Mouse (Mus musculus): ENCODE results near the gene Mpg.
A peak's percentile ranks its signal among the peaks of the same experiment; 100 is the strongest.
"Not testable (repeated sequence)": the region's sequence is repeated elsewhere in the genome, so short reads cannot be mapped to it uniquely, and the experiment has no call there.

The Mpg gene

DNA sequence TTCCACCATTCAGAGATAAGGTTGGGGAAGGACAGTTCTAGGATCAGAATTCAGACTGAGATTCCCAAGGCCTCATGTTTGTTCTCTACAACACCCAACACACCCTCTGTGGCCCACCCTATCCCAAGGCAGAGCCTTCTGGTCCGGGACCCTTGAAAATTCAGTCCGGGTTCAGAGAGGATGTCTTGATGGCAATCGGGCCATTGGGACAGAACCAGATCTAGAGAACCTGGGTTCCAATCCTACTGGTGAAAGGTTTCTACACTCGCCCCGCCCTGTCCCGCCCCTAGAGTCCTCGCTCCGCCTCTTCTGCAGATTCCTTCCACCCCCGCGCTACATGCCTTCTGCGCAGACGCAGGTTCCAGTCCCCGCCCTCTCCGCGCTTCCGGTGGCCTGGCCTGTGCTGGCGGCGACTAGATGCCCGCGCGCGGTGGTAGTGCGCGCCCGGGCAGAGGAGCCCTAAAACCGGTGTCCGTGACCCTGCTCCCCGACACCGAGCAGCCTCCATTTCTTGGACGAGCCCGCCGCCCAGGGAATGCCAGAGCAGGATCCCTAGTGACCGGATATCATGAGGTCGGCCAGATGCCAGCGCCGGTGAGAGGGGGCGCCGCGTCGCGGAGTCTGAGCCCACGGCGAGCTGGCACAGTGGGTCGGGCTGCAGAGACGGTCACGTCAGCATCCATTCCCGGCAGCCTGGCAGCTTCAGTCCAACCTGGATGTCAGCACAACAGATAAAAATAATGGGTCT is at the start of gene Mpg:
TSS of gene Mpg (plus strand) at position 382 of the 748 bp plus-strand sequence.
- DNase-seq (ENCODE audit: low spot score in 2 of 2), result peak; percentile 78 to 79

DNA sequence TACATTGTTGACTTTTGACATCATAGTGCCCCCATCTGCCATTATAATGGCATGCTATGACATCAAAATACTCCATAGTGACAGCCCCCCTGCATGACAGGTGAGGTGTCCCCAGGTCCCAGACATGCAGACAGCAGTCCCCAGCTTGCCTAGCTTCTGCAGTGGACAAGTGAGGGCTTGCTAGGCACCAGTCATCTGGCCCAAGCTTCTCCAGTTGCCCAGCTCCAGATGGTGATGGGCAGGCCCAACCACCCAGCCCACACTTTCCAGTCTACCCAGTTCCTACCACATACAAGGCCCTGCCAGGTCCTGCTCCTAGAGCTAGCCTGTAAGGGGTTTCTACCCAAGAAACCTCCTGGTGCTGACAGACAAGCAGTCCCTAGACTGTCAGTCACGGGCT is 47.8 kb upstream of the Mpg start:
- no peak for DNase-seq (ENCODE audit: low spot score in 2 of 2)

DNA sequence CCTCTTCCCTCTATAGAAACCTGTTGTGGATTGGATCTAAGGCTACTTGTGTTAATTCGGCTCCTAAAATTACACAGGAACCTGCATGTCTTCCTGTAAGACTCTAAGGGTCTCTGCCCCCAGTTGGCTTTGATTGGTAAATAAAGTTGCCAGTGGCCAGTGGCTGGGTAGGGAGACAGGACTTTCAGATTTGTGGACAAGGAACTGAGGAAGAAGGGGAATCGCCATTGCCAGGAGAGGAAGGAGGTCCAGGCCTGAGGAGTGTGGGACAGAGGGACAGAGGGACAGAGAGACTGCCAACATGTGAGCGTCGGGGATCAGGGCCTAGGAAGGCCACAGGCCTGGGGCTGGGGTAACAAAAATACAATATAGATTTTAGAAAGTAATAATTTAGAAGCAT is 45.1 kb upstream of the Mpg start:
- DNase-seq (ENCODE audit: low spot score in 2 of 2), result no peak

DNA sequence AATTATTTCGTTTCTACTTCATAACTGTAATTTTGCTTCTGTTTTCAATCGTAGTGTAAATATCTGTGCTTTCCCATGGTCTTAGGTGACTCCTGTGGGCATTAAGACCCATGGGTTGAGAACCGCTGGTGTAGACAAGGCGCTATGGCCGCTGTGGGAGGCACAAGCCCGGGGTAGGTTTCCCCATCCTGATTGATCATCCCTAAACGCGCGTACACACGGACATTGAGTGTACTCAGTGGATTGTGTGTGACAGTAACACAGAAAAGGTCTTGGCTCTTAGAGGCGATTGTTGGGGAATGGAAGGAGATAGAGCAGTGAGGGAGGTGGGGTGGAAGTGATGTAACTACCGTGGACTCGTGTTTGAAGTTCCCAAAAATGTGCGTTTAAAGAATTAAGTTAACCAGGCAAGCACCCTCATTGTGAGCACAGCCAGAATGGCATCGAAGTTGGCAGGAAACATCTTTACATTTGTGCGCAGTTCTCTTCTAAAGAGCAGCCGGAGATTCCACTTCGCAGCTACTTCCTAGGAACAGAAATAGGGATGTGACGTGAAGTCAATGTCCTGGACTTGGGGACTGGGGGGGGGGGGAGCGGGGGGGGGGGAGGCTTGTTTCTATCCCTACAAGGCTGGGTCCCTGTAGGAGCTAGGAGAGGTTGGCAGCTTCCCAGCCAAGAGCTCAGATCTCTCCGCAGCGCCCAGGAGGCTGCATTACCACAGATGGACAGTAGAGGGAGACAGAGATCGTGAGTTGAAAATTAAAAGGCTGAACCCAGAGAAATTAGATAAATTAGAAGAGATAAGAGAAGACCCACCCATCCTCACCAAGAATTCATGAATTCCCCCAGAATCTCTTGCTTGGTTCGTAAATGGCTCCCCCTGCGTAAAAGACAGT is 44.1 kb upstream of the Mpg start:
- peak; percentile 53 to 88 for DNase-seq (ENCODE audit: low spot score in 2 of 2)

DNA sequence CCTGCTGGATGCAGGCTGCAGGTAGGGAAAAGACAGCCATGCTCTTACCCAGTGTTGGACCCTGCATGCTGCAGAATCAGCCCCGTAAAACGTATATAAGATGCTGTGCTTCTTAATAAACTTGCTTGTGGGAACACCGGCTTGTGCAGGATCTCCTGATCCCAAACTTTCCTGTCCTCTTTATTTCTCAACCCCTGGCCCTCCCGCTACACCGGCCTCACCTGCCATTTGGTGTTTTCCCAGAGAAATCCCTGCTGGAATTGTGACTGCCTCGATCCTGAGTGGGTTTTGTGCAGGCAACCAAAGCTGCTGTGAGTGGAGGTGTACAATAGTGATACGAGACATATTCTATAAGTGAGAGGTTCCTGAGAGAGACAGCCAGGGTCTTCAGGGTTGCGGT is 41.8 kb upstream of the Mpg start:
- no peak for DNase-seq (ENCODE audit: low spot score in 2 of 2)

DNA sequence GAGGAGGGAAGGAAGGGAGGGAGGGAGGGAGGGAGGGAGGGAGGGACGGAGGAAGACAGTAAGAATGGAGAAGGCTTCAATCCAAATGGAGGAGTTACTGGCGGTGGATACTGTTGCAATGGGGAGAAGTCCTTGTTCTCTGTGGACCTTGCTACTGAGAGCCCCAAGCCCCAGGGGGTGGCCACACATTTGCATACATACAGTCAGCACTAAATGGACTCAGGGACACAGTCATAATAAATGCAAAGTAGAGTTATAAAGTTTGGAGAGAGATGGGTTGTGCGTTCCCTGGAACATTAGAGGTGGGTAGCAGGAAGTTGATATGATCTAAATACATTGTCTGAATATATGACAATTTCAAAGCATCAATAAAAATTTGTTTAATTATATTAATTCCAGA is 40.3 kb upstream of the Mpg start:
- DNase-seq (ENCODE audit: low spot score in 2 of 2), result no peak

DNA sequence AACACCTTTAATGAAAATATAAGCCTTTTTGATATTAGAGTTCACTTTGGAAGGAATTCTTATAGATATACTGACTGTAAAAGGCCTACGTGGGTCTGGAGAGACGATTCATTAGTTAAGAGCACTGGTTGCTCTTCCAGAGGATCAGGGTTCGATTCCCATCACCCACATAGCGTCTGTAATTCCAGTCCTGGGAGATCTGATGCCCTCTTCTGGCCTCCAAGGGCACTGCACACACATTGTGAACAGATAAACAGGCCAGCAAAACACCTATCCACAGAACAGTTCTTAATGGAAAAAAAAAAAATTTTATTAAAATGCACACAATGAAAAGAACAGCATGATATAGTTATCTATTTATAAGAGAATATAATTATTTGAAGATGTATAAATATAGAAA is 39.0 kb upstream of the Mpg start:
- DNase-seq (ENCODE audit: low spot score in 2 of 2), result no peak

DNA sequence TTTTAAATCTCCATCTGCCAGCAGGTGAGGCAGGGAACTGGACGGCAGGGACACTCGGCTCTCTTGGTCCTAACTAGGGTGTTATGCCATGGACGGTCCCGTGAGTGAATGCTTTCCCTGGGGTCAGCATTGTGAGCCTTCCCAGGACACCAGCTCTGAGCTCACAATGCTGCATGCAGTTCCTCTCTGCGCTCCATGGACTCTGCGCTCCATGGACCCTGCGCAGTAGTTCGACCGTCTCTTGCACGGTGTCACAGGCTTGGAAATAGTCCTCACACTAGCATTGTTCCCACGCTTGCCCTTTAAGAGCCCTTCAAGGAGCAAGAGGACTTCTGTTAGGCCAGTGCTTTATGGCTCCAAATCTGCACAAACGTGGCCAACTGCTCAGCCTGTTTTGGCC is 37.4 kb upstream of the Mpg start:
- no peak for DNase-seq (ENCODE audit: low spot score in 2 of 2)

DNA sequence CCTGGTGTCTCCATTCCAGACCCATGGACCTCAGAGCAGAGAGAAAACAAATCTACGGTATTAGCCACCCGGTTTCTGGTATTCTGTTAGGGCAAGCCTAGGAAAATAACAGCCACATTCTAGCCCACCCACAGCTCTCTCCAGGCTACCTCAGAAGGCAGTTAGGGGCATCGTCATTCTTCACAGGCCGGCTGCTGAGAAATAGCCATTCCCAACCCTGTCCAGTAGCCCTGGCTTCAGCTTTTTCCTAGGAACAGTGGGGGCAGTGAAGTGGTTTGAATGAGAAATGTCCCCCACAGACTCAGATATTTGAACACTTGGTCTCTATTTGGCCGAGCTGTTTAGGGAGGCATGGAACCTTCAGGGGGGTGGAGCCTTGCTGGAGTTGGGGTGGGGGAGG is 36.9 kb upstream of the Mpg start:
- DNase-seq (ENCODE audit: low spot score in 2 of 2), result no peak

DNA sequence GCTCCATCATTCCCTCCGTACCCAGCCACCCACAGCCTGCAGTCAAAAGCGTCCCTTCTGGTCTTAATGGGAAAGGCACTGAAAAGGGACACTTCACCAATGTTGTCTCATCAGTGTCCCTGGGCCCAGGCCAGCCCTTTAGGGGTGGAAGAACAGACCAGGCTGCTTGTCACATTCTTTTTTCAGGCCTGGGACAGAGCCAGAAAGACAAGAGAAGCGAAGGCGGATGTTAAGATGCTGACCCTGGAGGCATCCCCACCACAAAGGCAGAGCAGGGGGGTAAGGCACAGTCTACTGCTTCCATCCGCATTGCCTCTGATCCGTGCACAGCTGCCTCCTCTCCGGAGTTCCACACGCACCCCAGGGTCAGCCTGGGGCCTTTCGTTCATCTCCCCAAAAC is 36.2 kb upstream of the Mpg start:
- DNase-seq (ENCODE audit: low spot score in 2 of 2), result no peak

DNA sequence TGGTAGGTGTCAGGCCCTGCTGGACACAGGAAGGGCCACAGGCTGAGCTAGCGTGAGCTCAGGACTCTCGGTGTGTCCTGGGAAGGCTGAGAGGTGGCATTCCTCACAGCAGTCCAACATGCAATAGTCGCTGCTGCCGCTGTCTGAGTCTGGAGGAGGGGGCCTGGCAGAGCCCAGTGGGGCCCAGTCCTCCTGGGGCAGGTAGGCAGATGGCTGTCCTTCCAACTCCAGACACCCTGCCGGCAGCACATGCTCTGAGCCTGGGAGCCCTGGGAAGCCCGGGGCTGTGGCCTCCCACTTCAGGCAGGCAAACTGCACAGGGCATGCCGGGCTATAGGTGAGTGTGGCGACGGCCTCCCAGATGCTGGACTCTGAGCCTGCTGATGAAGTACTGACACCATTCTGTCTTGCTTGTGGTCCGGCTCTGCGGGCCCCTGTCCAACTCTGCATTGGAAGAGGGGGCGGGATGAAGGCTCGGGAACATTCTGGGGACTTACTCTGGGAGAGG is 35.6 kb upstream of the Mpg start:
- DNase-seq (ENCODE audit: low spot score in 2 of 2), result no peak

DNA sequence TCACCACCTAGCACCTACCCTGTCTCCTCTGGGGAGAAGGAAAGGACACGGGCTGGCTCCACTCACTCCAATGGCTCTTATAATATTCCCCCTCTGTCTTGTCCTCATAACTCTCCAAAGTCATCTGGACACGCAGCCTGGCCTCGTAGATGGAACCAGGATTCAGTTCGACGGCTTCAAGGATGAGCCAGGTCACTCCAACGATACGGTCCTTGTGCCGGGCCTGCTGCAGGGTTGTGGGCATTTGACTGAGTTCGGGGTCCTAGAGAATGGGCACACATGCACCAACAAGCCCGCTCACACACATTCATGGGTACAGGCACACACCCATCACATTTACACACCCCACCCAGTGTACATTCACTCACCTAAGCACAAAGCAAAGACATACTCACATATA is 33.1 kb upstream of the Mpg start:
- DNase-seq (ENCODE audit: low spot score in 2 of 2), result no peak

DNA sequence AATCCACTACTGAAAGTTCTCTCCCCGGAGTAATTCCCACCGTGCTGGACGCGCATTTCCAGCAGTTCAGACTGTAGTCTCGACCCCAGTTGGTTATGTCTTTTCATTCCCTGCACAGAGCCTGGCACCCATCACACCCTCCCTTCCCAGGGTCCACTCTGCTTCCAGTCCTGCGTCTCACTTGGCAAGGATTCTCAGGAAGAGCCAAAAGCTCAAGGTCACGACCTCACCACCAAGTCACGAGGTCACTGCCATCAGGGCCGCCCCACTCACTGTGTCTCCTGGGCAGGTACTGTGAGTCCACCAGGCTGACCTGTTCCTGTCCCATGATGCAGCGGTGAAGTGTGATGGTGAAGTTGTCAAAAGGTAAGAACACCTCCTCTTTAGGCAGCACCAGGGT is 32.2 kb upstream of the Mpg start:
- no peak for DNase-seq (ENCODE audit: low spot score in 2 of 2)

DNA sequence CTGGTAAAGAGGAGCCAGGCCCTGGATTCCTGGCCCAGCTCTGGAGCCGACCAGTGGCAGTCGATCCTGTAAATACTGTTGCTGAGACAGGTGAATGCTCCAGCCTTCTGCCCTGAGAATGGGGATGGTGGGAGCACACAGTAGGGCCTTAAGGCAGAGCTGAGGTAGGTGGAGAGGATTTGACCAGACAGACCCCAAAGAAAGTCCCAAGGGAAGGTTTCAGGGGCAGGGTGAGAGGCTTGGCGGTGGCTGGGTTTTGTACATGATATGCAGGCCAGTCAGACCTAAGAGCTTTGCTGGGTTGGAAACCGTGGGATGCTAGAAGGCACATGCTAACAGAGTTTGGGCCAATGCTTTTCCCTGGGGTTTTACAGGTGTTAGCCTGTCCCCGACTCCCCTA is 31.7 kb upstream of the Mpg start:
- no peak for DNase-seq (ENCODE audit: low spot score in 2 of 2)

DNA sequence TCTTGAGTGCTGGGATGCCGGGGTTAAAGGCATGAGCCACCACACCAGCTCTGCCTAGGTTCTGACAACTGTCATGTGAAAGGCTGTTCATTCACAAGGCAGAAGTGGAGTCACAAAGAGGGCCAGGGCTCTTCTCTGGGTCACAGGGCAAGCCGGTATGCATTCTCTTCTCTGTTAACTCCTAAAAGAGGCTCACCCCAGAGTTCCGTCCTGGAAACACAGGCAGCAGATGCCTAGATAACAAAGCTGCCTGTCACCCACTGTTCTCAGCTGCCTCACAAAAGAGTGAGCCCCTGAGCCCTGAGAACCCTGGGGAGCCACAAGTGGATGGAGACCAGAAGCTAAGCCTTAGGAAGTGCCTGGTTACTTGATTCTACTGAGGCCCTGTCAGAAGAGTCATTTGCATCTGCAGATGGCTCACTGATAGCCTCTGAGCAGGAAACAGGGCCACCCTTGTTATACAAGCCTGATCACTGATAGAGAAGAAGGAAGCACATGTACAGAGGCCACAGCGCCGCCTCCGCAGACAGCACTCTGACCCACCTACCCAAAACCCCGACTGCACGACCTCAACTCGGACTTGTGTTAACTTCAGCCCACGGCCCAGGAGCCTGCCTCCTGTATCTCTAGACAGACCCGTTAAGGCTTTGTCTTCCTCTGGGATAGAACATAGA is 30.3 kb upstream of the Mpg start:
- no peak for DNase-seq (ENCODE audit: low spot score in 2 of 2)

DNA sequence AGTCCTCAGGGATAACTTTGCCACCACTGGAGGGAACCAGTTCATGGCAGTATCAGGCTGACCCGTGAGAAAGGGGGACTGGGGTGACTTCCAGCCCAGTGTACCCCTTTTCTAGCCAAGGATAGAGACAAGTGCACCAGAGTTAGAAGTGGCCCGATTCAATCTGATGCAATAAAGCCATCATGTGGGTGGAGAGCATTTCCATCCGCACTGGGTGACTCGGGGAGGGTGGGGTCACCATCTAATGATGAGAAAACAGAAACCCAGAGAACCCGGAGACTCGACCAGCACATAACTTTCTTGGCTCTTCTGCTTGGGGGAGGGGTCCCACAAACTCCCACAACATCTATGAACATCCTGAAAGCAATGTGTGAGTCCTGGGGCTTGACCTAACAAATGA is 29.6 kb upstream of the Mpg start:
- no peak for DNase-seq (ENCODE audit: low spot score in 2 of 2)

DNA sequence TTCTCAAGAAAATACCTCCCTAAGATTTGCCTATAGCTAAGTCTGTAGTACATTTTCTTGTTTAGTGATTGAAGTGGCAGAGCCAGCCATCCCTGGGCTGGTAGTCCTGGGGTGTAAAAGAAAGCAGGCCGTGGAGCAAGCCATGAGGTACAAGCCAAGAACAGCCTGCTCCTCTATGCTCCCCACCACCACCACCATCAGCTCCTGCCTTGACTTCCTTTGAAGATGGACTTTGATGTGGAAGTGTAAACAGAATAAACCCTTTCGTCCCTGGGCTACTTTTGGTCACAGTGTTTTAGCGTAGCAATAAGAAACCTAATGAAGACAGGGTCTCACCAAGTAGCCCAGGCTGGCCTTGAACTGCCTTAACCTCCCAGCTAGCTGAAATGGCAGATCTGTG is 28.5 kb upstream of the Mpg start:
- DNase-seq (ENCODE audit: low spot score in 2 of 2), result no peak

DNA sequence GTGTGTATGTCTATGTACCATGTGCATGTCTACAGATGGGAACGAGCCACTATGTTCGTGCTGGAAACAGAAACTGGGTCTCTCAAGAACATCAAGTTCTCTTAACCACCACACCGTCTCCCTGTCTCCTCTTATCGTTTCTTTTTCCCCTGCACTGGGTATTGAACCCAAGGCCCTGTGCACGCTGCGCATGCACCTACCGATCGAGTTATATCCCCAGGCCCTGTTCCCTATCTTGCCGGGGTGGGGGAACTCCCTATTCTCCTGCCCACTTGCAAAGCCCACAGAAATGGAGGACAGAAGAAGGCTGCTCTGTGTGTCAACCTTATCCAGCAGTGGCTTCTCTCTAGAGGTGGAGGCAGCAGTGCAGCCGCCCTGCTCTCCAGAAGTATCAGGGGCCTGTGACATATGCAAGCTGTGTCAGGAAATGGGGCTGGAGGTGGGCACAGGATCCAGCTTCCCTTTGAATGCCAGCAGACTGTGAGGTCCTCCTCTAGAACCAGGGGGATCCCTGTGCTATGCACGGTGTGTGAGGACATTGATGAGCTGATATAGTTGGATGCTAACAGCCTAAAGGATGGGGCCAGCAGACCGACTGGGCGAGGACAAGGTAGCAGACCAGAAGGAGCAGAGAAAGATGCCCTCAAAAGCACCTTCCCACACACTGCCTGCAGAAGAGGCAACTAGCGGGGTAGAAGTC is 27.9 kb upstream of the Mpg start:
- DNase-seq (ENCODE audit: low spot score in 2 of 2), result no peak

DNA sequence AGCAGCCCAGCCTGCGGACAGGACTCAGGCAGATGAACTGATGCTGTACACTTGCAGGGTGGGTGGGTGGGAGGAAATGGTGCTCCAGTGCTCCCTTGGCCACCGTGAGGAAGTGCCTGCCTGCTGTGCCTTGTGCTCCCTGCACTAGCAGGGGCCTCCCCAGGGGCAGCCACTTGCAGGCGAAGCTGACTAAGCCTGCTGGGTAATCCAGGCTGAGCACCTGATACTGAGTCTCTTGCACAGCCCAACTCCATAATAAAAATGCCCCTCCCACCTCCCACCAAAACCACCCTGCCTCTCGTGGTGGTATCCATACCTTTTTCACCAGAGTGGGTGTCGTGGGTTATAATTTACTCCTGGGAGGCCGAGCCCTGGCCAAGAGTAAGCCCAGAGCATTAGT is 27.1 kb upstream of the Mpg start:
- no peak for DNase-seq (ENCODE audit: low spot score in 2 of 2)

DNA sequence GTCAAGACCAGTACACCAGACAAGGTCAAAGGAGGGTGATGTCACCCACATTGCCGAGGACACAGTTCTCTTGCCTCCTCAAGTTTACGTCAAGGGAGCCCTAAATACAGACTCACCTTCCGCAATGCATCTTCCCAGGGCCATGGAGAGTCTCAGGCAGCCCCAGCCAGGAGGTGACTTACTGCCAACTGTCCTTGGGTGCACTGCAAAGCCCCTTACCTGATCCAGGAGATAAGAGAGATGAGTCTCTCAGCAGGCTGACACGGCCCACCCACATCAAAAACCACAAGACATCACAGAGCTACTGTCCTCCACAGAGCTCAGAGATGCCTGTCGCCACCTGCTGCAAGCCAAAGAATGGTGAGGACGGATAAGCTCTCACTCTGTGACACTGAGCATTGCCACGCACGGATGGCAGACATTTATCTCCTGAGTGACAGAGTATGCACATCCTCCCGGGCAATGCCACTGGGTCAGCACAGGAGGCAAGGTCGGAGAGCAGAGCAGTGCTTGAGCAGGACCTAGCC is 26.2 kb upstream of the Mpg start, which contains the start of gene Il9r:
TSS of gene Il9r (minus strand) at position 205 of the 527 bp plus-strand sequence.
- no peak for DNase-seq (ENCODE audit: low spot score in 2 of 2)

DNA sequence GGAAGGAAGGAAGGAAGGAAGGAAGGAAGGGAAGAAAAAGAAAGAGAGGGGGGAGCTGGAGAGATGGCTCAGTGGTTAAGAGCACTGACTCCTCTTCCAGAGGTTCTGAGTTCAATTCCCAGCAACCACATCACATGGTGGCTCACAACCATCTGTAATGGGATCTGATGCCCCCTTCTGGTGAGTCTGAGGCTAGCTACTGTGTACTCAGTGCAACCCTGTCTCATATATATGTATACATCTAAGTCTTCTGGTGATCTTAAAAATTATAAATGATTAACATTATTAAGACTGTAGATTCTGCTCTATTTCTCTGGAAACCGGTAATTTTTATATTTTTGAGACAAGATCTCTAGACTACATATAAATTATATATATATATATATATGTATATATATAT is 25.3 kb upstream of the Mpg start:
- DNase-seq (ENCODE audit: low spot score in 2 of 2), result not testable (repeated sequence)
